Mouse (Mus musculus) c-Kit-positive CD71-positive TER-119-negative erythroid progenitor cells, embryonic 14.5 days (primary cell): Measurements from ENCODE around the gene Dnah8.
"Not testable (repeated sequence)": the region's sequence is repeated elsewhere in the genome, so short reads cannot be mapped to it uniquely, and the experiment has no call there.

ENCODE experiments used
- DNase-seq: peaks from one replicate; pipeline ENCODE4 v3.0.0-alpha.2; 2013; ENCODE audit warnings: low read depth

Dnah8 gene

GRCm38 (mm10) chr17:30624132-30624531 is at the start of gene Dnah8:
Gene Dnah8, plus strand, starts transcription at chr17:30624354.
- DNase-seq, result not testable (repeated sequence)

GRCm38 (mm10) chr17:30574783-30575075 is 49.4 kb upstream of the Dnah8 start:
- no peak for DNase-seq

- peak; percentile 40 for DNase-seq
These were observed 48.8 kb upstream of the Dnah8 start for GRCm38 (mm10) chr17:30575121-30575904.

GRCm38 (mm10) chr17:30575941-30576773 is 48.0 kb upstream of the Dnah8 start, which contains the start of gene Btbd9:
Gene Btbd9, minus strand, starts transcription at chr17:30576488.
- peak; percentile 95 for DNase-seq

- no peak for DNase-seq
These were observed 47.2 kb upstream of the Dnah8 start for GRCm38 (mm10) chr17:30576946-30577345.

- DNase-seq, result no peak
These were observed 43.4 kb upstream of the Dnah8 start for GRCm38 (mm10) chr17:30580781-30581180.

- no peak for DNase-seq
These were observed 43.0 kb upstream of the Dnah8 start for GRCm38 (mm10) chr17:30581201-30581600.

- DNase-seq, result no peak
These were observed 41.8 kb upstream of the Dnah8 start for GRCm38 (mm10) chr17:30582313-30582712.

DNA sequence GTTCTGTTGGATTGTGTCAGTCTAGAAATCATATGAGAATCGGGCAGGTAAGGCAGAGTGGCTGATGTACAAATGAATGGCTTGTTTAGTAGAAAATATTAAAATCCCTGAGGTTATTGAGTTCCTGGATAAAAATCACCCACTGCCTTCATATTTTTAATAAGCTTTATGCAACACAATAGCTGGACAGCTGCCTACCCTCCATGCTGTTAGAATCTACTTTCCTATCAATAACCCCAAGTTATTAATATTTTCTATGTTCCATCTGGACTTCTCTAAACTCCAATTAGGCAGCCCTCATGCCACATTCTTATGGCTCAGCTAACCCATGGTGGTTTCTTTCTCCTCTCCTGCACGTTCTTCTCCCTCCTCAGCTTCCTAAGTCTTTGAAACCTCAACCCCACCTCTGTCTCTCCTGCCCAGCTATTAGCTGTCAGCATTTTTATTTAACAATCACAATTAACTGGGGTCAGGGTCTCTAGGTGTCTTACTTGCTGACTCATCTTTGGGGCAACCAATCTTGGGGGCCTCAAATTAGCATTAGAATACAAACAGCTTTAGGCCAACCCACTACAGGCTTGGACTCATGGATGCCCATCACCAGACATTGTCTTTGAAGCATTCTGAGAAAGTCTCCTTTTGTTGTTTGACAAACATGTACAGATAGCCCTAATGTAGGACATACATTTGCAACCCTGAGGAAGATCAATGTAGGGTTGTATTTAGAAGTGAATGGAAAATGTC is 40.7 kb upstream of the Dnah8 start:
- DNase-seq, result no peak

GRCm38 (mm10) chr17:30590417-30591198 is 33.5 kb upstream of the Dnah8 start:
- DNase-seq, result peak; percentile 49

- DNase-seq, result no peak
These were observed 29.7 kb upstream of the Dnah8 start for GRCm38 (mm10) chr17:30594407-30594806.

- no peak for DNase-seq
These were observed 29.3 kb upstream of the Dnah8 start for GRCm38 (mm10) chr17:30594846-30595245.

- no peak for DNase-seq
These were observed 26.4 kb upstream of the Dnah8 start for GRCm38 (mm10) chr17:30597786-30598185.

DNA sequence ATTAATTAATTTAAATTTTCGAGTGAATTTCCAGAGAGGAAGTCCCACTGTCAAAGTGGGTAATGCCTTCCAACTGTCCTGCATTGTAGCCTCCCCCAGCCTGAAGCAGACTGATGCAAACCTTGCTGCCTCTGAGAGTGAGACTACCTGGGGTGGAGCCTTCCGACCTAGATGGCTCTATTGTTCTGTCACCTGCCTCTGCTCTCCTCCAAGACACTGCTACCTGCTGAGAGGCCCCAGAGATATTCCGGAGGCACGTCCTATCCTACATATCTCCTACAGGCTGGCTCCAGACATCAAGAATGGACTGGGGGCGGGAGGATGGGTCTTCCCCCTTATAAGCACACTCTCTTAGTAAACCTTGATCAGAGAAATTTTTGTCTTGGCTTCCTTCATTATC is 25.9 kb upstream of the Dnah8 start:
- DNase-seq, result no peak

- DNase-seq, result no peak
These were observed 22.0 kb upstream of the Dnah8 start for GRCm38 (mm10) chr17:30602175-30602574.

- no peak for DNase-seq
These were observed 19.9 kb upstream of the Dnah8 start for GRCm38 (mm10) chr17:30604296-30604695.

GRCm38 (mm10) chr17:30605001-30605400 is 19.2 kb upstream of the Dnah8 start:
- no peak for DNase-seq

- DNase-seq, result no peak
These were observed 17.9 kb upstream of the Dnah8 start for GRCm38 (mm10) chr17:30606206-30606605.

DNA sequence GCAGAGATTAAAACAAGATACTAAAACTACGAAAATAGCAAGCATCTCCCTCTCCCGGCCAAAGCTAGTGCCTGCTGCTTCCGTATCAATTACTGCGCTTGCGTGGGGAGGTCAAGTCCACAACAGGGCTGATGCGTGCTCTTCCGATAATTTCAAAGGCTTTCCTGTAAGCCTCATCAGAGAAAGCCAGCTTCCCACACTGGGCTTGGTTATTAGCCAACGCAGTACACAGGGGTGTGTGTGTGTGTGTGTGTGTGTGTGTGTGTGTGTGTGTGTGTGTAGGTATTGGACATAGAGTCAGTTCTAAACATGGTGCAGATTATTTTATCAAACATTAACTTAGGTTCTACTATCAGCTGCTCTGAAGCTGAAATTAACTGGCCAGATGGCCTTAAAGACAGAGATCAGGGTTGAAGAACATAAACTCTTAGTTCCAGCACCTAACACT is 17.5 kb upstream of the Dnah8 start:
- no peak for DNase-seq

DNA sequence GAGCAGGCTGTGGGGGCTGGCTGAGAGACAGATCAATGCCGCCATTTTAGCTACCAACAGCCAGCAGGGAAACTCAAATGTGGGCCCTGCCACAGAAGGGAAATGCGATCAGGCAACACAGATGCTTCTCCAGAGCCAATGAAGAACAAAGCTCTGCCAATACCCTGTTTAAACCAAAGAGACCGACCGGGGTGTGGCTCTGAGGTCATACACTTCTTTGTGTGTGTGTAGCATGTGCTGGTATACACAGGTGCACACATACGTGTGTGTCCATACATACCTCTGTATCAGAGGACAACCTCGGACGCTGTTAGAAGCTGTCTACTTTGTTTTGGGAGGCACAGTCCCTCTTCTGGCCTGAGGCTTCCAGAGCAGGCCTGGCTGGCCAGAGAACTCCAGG is 16.8 kb upstream of the Dnah8 start:
- DNase-seq, result no peak

DNA sequence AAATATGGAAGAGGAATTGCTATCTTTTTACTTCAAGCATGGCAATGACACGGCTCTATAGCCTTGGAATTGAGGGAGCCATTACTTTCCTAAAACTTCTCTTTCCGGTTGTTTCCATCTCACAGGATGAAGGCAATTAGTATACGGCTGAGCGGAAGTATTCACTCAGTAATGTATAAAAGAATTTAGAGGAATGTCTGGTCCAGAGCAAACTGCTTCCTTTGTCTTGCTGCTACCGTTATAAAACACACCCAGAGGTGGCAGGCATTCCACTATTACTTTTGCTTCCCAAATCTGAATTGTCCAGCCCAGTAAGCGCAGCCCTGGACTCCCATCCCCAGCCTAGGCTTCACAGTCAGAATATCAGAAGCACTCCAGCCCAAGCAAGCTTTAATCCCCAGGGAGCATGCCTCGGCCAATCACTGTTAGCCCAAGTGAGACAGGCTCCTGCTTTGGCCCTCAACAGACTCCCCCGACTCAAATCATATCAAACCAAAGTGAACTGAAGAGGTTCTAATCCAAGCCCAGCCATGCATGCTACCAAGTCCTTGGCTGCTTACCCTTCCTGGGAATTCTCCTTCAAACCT is 16.2 kb upstream of the Dnah8 start:
- no peak for DNase-seq
